Mouse (Mus musculus) G1E (cell line): ENCODE results near the gene Hmgn3.

ENCODE experiments used
- CTCF ChIP-seq: IDR thresholded peaks from 2 replicates; pipeline ENCODE4 v1.5.1; 2012; ENCODE audit warnings: low read depth, low read length, inconsistent platforms, mixed read lengths
- GATA1 ChIP-seq: IDR thresholded peaks from 2 replicates; pipeline ENCODE4 v1.6.1; 2012; ENCODE audit warnings: borderline replicate concordance, low read length, inconsistent platforms, mixed read lengths
- GATA2 ChIP-seq: IDR thresholded peaks from 2 replicates; pipeline ENCODE4 v1.6.1; 2012; ENCODE audit warnings: low read depth, low read length, inconsistent platforms, borderline replicate concordance
- TAL1 ChIP-seq: conservative IDR thresholded peaks from 2 replicates; pipeline ENCODE4 v1.6.1; 2012; ENCODE audit warnings: low read depth, low read length, inconsistent platforms, mixed read lengths

DNA sequence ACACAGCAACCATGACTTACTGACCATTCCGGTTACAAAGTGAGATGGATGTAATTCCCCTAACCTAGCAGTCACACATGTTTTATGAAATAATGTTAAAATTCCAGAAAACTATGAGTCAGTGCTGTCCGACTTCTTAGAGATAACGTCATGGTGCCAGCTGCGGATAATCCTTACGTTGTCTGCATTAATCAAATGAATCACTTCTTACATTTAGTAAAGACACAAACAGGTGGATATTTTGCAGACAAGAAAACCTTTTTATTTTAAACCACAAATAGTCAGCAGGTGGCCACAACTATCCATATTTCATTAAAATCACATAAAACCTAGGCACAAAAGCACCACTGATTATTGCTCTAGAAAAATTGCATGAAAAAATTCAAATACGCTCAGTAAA lies 36.8 kb downstream of the Hmgn3 start:
- TF ChIP-seq TAL1 (no peak), CTCF (no peak), GATA2 (no peak), GATA1 (no peak)
